Mouse (Mus musculus) midbrain, embryonic 16.5 days (tissue): ENCODE data around the gene Pmfbp1. TPM values are rescaled to one million over a fixed set of nuclear protein-coding genes. Genes with fewer than 3 reads are reported as not detected.

Source experiments
- ATAC-seq: fragments of 200-750 bp; cut with Nextera tagmentation; 2 replicates; pipeline ENCODE4 v1.8.0; 2017; ENCODE audit warnings: moderate TSS enrichment
- H3K27ac ChIP-seq: fragments of 300-500 bp; sonication (generic); 2 replicates; pipeline ENCODE4 v1.5.1; 2014; ENCODE audit warnings: mild to moderate bottlenecking, low read length, mixed read lengths
- H3K27me3 ChIP-seq: fragments of 300-500 bp; sonication (generic); 2 replicates; pipeline ENCODE4 v1.6.1; 2014; ENCODE audit warnings: low read depth, low read length, mixed read lengths; ENCODE audit not compliant: control insufficient read depth, insufficient read depth
- H3K36me3 ChIP-seq: fragments of 300-500 bp; sonication (generic); 2 replicates; pipeline ENCODE4 v1.6.1; 2014; ENCODE audit warnings: mild to moderate bottlenecking, low read length, moderate library complexity, mixed read lengths; ENCODE audit not compliant: control insufficient read depth, insufficient read depth
- H3K4me1 ChIP-seq: fragments of 300-500 bp; sonication (generic); 2 replicates; pipeline ENCODE4 v1.6.1; 2014; ENCODE audit warnings: mild to moderate bottlenecking, low read length, mixed read lengths; ENCODE audit not compliant: control insufficient read depth, insufficient read depth
- H3K4me2 ChIP-seq: fragments of 300-500 bp; sonication (generic); 2 replicates; pipeline ENCODE4 v1.6.1; 2014; ENCODE audit warnings: mild to moderate bottlenecking, low read length, mixed read lengths
- H3K4me3 ChIP-seq: fragments of 300-500 bp; sonication (generic); 2 replicates; pipeline ENCODE4 v1.5.1; 2014; ENCODE audit warnings: low read depth, mild to moderate bottlenecking, low read length, moderate library complexity, mixed read lengths
- H3K9ac ChIP-seq: fragments of 300-500 bp; sonication (generic); 2 replicates; pipeline ENCODE4 v1.6.1; 2014; ENCODE audit warnings: low read depth, low read length, mixed read lengths
- H3K9me3 ChIP-seq: fragments of 300-500 bp; sonication (generic); replicated peaks from 2 replicates; pipeline ENCODE4 v1.6.1; 2014; ENCODE audit warnings: mild to moderate bottlenecking, low read length, mixed read lengths; ENCODE audit not compliant: control insufficient read depth, poor library complexity, severe bottlenecking
- WGBS: fragments of 180-500 bp; shearing (Covaris S2); extraction: QIAGEN DNeasy Blood & Tissue Kit; methylation state at CpG from one replicate; pipeline ENCODE4 v1.1.7; 2014; 5-methylcytosine and 5-hydroxymethylcytosine counted together
- polyA plus RNA-seq: library from polyadenylated mRNA; unstranded; fragments of >200 nt; fragmentation: Nextera tagmentation; extraction: Ambion mirVana; gene quantifications from 2 replicates; pipeline ENCODE4 v1.2.1, GENCODE M21; 2015

The Pmfbp1 gene
- polyA plus RNA-seq, 1 experiment from 2014 or later = 2.1 TPM

- Histone ChIP-seq H3K4me3 (no peak overlapping the region), H3K27me3 (no peaks in the 10 kb centered on the region), H3K36me3 (no peaks in the 10 kb centered on the region), H3K9me3 (no peaks in the 10 kb centered on the region), H3K27ac (no peak overlapping the region), H3K4me1 (no peaks in the 10 kb centered on the region), H3K9ac (no peak overlapping the region), H3K4me2 (no peak overlapping the region)
- ATAC-seq = no peak
- 75% methylated on average over 11 of the region's 11 CpGs for WGBS
Measured at GRCm38 (mm10) chr8:109484741-109485140, 9.1 kb upstream of the Pmfbp1 start.

- Histone ChIP-seq H3K36me3 (no peaks in the 10 kb centered on the region), H3K4me1 (no peaks in the 10 kb centered on the region), H3K9ac (no peak overlapping the region), H3K4me3 (no peak overlapping the region), H3K27me3 (no peaks in the 10 kb centered on the region), H3K27ac (no peak overlapping the region), H3K9me3 (no peaks in the 10 kb centered on the region), H3K4me2 (no peak overlapping the region)
- no peak for ATAC-seq
- 43% methylated on average over 6 of the region's 6 CpGs for WGBS
Measured at GRCm38 (mm10) chr8:109485530-109485929, 8.3 kb upstream of the Pmfbp1 start.

- Histone ChIP-seq H3K27ac (no peak overlapping the region), H3K4me3 (no peak overlapping the region), H3K4me1 (no peaks in the 10 kb centered on the region), H3K27me3 (no peaks in the 10 kb centered on the region), H3K4me2 (no peak overlapping the region), H3K36me3 (no peaks in the 10 kb centered on the region), H3K9me3 (no peaks in the 10 kb centered on the region), H3K9ac (no peak overlapping the region)
- ATAC-seq = no peak
- WGBS = 93% methylated on average over 6 of the region's 6 CpGs
Measured at GRCm38 (mm10) chr8:109492785-109493184, 1.0 kb upstream of the Pmfbp1 start.

- Histone ChIP-seq H3K4me2 (no peak overlapping the region), H3K9me3 (no peaks in the 10 kb centered on the region), H3K36me3 (no peaks in the 10 kb centered on the region), H3K4me3 (no peak overlapping the region), H3K9ac (no peak overlapping the region), H3K4me1 (no peaks in the 10 kb centered on the region), H3K27me3 (no peaks in the 10 kb centered on the region), H3K27ac (no peak overlapping the region)
- 63% methylated on average over 2 of the region's 2 CpGs for whole genome bisulfite sequencing
- no peak for ATAC-seq
Measured at GRCm38 (mm10) chr8:109494601-109495000, 774 bp downstream of the Pmfbp1 start.

GRCm38 (mm10) chr8:109497431-109497830, 3.6 kb downstream of the Pmfbp1 start:
- Histone ChIP-seq H3K4me1 (no peaks in the 10 kb centered on the region), H3K9me3 (no peaks in the 10 kb centered on the region), H3K27ac (no peak overlapping the region), H3K27me3 (no peaks in the 10 kb centered on the region), H3K4me3 (no peak overlapping the region), H3K4me2 (no peak overlapping the region), H3K9ac (no peak overlapping the region), H3K36me3 (no peaks in the 10 kb centered on the region)
- ATAC-seq = no peak
- WGBS = 73% methylated on average over 5 of the region's 5 CpGs

GRCm38 (mm10) chr8:109499009-109499717, 5.3 kb downstream of the Pmfbp1 start:
- H3K9me3 ChIP-seq = no peaks in the 10 kb centered on the region
- no peaks in the 10 kb centered on the region for H3K36me3 ChIP-seq
- no peaks in the 10 kb centered on the region for H3K4me1 ChIP-seq
- no peak overlapping the region for H3K4me2 ChIP-seq
- no peak overlapping the region for H3K9ac ChIP-seq
- no peak overlapping the region for H3K27ac ChIP-seq
- ATAC-seq = no peak
- WGBS = 79% methylated on average over 16 of the region's 16 CpGs
- no peaks in the 10 kb centered on the region for H3K27me3 ChIP-seq
- H3K4me3 ChIP-seq = no peak overlapping the region

GRCm38 (mm10) chr8:109503566-109503965, 9.7 kb downstream of the Pmfbp1 start:
- Histone ChIP-seq H3K9ac (no peak overlapping the region), H3K9me3 (no peaks in the 10 kb centered on the region), H3K4me1 (no peaks in the 10 kb centered on the region), H3K27me3 (no peaks in the 10 kb centered on the region), H3K27ac (no peak overlapping the region), H3K36me3 (no peaks in the 10 kb centered on the region), H3K4me3 (no peak overlapping the region), H3K4me2 (no peak overlapping the region)
- no peak for ATAC-seq
- 54% methylated on average over 1 of the region's 1 CpGs for WGBS

- H3K9me3 ChIP-seq = no peaks in the 10 kb centered on the region
- ATAC-seq = no peak
- no peak overlapping the region for H3K9ac ChIP-seq
- no peak overlapping the region for H3K4me3 ChIP-seq
- 86% methylated on average over 5 of the region's 5 CpGs for WGBS
- H3K27me3 ChIP-seq = no peaks in the 10 kb centered on the region
- no peak overlapping the region for H3K4me2 ChIP-seq
- no peaks in the 10 kb centered on the region for H3K36me3 ChIP-seq
- H3K4me1 ChIP-seq = no peaks in the 10 kb centered on the region
- H3K27ac ChIP-seq = no peak overlapping the region
Measured at GRCm38 (mm10) chr8:109505560-109505959, 11.7 kb downstream of the Pmfbp1 start.

GRCm38 (mm10) chr8:109524008-109524407, 30.2 kb downstream of the Pmfbp1 start:
- Histone ChIP-seq H3K9ac (no peak overlapping the region), H3K4me1 (no peaks in the 10 kb centered on the region), H3K27me3 (no peaks in the 10 kb centered on the region; the same call in 1 of the 2 replicates), H3K36me3 (no peaks in the 10 kb centered on the region), H3K27ac (no peak overlapping the region), H3K9me3 (no peaks in the 10 kb centered on the region), H3K4me2 (no peak overlapping the region), H3K4me3 (no peak overlapping the region)
- 76% methylated on average over 2 of the region's 2 CpGs for WGBS
- no peak for ATAC-seq
